Mouse (Mus musculus) myocyte (in vitro differentiated cells): Measurements from ENCODE around the gene T. TPM values are rescaled to one million over a fixed set of nuclear protein-coding genes. Genes with fewer than 3 reads are reported as not detected.

Experiments used
- H3K27me3 ChIP-seq: one replicate; pipeline ENCODE4 v1.6.1; 2011; ENCODE audit not compliant: control insufficient read depth, insufficient read depth, insufficient read length
- H3K36me3 ChIP-seq: one replicate; pipeline ENCODE4 v1.6.1; 2011; ENCODE audit not compliant: control insufficient read depth, insufficient read depth
- H3K4me2 ChIP-seq: one replicate; pipeline ENCODE4 v1.6.1; 2011; ENCODE audit warnings: low read depth, control low read depth
- H3K4me3 ChIP-seq: one replicate; pipeline ENCODE4 v1.5.1; 2011; ENCODE audit warnings: mild to moderate bottlenecking, control low read depth, moderate library complexity
- H3K79me2 ChIP-seq: one replicate; pipeline ENCODE4 v1.6.1; 2011; ENCODE audit not compliant: control insufficient read depth, insufficient read depth
- H3ac ChIP-seq: one replicate; pipeline ENCODE4 v1.6.1; 2011; ENCODE audit not compliant: control insufficient read depth, insufficient read length
- CEBPB ChIP-seq: IDR thresholded peaks from 2 replicates; pipeline ENCODE4 v1.6.1; 2011; ENCODE audit warnings: mild to moderate bottlenecking, moderate library complexity; ENCODE audit not compliant: poor library complexity, insufficient read depth, severe bottlenecking
- E2F4 ChIP-seq: IDR thresholded peaks from one replicate; pipeline ENCODE4 v1.6.1; 2011; ENCODE audit warnings: mild to moderate bottlenecking, control low read depth, moderate library complexity; ENCODE audit not compliant: insufficient read depth
- MAX ChIP-seq: IDR thresholded peaks from one replicate; pipeline ENCODE4 v1.6.1; 2011; ENCODE audit warnings: low read depth, mild to moderate bottlenecking, control low read depth
- MYOD1 ChIP-seq, 3 experiments: IDR thresholded peaks; one replicate each; pipeline ENCODE4 v1.6.1; 2011; ENCODE audit warnings: control low read depth in 2 of 3, low read depth in 2 of 3, mild to moderate bottlenecking in 2 of 3, moderate library complexity in 1 of 3; ENCODE audit not compliant: insufficient read length in 2 of 3, control insufficient read depth in 1 of 3
- MYOG ChIP-seq, 3 experiments: IDR thresholded peaks; one replicate each; pipeline ENCODE4 v1.6.1; 2011; ENCODE audit warnings: control low read depth in 2 of 3, low read depth in 2 of 3, mild to moderate bottlenecking in 2 of 3; ENCODE audit not compliant: insufficient read length in 2 of 3, control insufficient read depth in 1 of 3, insufficient read depth in 1 of 3
- POLR2A ChIP-seq: IDR thresholded peaks from one replicate; pipeline ENCODE4 v1.6.1; 2011; ENCODE audit warnings: low read depth, mild to moderate bottlenecking, control low read depth, moderate library complexity; ENCODE audit not compliant: insufficient read length
- POLR2AphosphoS2 ChIP-seq: IDR thresholded peaks from one replicate; pipeline ENCODE4 v1.6.1; 2011; ENCODE audit warnings: low read depth, control low read depth; ENCODE audit not compliant: insufficient read length
- REST ChIP-seq: IDR thresholded peaks from one replicate; pipeline ENCODE4 v1.6.1; 2011; ENCODE audit warnings: mild to moderate bottlenecking, control low read depth, moderate library complexity; ENCODE audit not compliant: insufficient read depth, insufficient read length
- SRF ChIP-seq: IDR thresholded peaks from one replicate; pipeline ENCODE4 v1.6.1; 2011; ENCODE audit warnings: low read depth; ENCODE audit not compliant: control insufficient read depth, insufficient read length
- TCF12 ChIP-seq: IDR thresholded peaks from one replicate; pipeline ENCODE4 v1.6.1; 2011; ENCODE audit warnings: mild to moderate bottlenecking, control low read depth; ENCODE audit not compliant: poor library complexity, insufficient read depth, severe bottlenecking
- TCF3 ChIP-seq: IDR thresholded peaks from one replicate; pipeline ENCODE4 v1.6.1; 2011; ENCODE audit warnings: low read depth, control low read depth; ENCODE audit not compliant: insufficient read length
- USF1 ChIP-seq: IDR thresholded peaks from one replicate; pipeline ENCODE4 v1.6.1; 2011; ENCODE audit warnings: low read depth, mild to moderate bottlenecking, control low read depth, moderate library complexity
- polyA plus RNA-seq: library from polyadenylated mRNA; unstranded; fragments of >200 nt; fragmentation: generic; extraction: Trizol; gene quantifications from one replicate; pipeline ENCODE4 v1.2.1, GENCODE M21; 2012; ENCODE audit warnings: missing spikeins

Gene T
- polyA plus RNA-seq, 1 experiment: 0.10 TPM

DNA sequence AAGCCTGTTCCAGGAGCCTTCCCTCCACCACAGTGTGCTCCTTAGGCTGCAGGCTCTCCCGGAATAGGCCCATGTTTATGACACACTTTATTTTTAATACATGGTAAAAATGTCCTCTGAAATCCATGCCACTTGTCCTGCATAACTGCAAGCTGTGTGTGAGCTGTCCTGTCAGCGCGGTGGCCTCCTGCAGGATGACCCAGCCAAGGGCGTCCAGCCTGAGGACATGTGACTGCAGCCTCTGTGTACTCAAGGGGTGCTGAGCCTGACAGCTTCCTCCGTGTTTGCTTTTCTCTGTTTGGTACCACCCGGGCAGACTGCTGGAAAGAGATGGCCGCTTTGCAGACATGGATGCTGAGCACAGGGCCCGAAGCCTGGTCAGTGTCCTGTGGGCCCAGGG lies 17.4 kb upstream of the T start:
- no peaks in the 10 kb centered on the region for H3K79me2 ChIP-seq
- no peaks in the 10 kb centered on the region for H3K36me3 ChIP-seq
- peaks cover 29% of the 10 kb centered on the region for H3K27me3 ChIP-seq
- H3K4me2 ChIP-seq: no peak overlapping the region
- TF ChIP-seq MYOG (IDR thresholded peaks at IDR 0.05; ENCODE audit: control insufficient read depth in 1 of 3, insufficient read depth in 1 of 3, insufficient read length in 2 of 3, low read depth in 2 of 3) (no peak), CEBPB (no peak), REST (no peak), SRF (no peak)
- H3K4me3 ChIP-seq: no peak overlapping the region
- no peak overlapping the region for H3ac ChIP-seq

DNA sequence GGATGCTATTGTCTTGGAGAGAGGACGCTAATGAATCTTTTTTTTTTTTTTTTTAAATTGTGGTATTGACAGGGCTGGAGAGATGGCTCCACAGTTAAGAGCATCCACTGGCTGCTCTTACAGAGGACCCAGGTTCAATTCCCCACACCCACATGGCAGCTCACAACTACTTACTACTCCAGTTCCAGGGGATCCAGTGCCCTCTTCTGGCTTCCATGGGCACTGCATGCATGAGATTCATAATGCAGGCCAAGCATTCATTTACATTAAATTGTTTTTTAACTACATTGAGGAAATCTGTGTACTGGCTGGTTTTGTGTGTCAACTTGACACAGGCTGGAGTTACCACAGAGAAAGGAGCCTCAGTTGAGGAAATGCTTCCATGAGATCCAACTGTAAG lies 13.5 kb upstream of the T start:
- H3K4me2 ChIP-seq: no peak overlapping the region
- no peaks in the 10 kb centered on the region for H3K36me3 ChIP-seq
- TF ChIP-seq CEBPB: no peak
- TF ChIP-seq E2F4: no peak
- no peak for TF ChIP-seq SRF
- no peak for TF ChIP-seq TCF3
- TF ChIP-seq REST: no peak
- TF ChIP-seq POLR2A: no peak
- TF ChIP-seq USF1: no peak
- TF ChIP-seq MAX: no peak
- no peak for TF ChIP-seq TCF12
- TF ChIP-seq MYOG (IDR thresholded peaks at IDR 0.05; ENCODE audit: control insufficient read depth in 1 of 3, insufficient read depth in 1 of 3, insufficient read length in 2 of 3, low read depth in 2 of 3): no peak
- no peak for TF ChIP-seq POLR2AphosphoS2
- TF ChIP-seq MYOD1 (IDR thresholded peaks at IDR 0.05; ENCODE audit: control insufficient read depth in 1 of 3, insufficient read length in 2 of 3, low read depth in 2 of 3): no peak

DNA sequence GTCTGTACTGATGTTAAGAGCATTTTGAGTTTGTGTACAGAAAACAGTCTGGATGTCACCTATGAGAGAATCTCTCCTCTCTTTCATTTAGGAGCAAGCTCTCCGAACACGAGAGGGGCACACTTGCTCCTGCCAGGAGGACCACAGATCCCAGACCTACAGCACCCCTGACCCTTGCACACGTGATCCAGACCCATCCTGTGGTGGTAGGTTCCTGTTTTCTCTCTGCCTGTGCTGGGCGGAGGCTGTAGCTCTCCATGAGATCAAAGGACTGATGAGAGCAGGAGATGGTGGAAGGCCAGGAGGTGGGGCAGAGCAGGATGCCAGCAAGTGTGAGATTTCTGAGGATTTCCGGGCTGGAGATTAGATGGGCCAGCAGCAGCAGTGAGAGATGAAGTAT lies 12.7 kb upstream of the T start:
- Histone ChIP-seq H3K4me3 (no peak overlapping the region), H3K79me2 (no peaks in the 10 kb centered on the region), H3K4me2 (no peak overlapping the region), H3ac (no peak overlapping the region), H3K27me3 (peaks cover 9% of the 10 kb centered on the region), H3K36me3 (no peaks in the 10 kb centered on the region)
- TF ChIP-seq TCF12: no peak
- no peak for TF ChIP-seq USF1
- no peak for TF ChIP-seq MYOG (IDR thresholded peaks at IDR 0.05; ENCODE audit: control insufficient read depth in 1 of 3, insufficient read depth in 1 of 3, insufficient read length in 2 of 3, low read depth in 2 of 3)
- TF ChIP-seq SRF: no peak
- TF ChIP-seq CEBPB: no peak
- TF ChIP-seq MYOD1 (IDR thresholded peaks at IDR 0.05; ENCODE audit: control insufficient read depth in 1 of 3, insufficient read length in 2 of 3, low read depth in 2 of 3): no peak
- TF ChIP-seq REST: no peak
- no peak for TF ChIP-seq MAX
- no peak for TF ChIP-seq POLR2AphosphoS2
- no peak for TF ChIP-seq POLR2A
- TF ChIP-seq TCF3: no peak
- no peak for TF ChIP-seq E2F4

More for the DNA sequence above, 13.5 kb upstream of the T start:
- H3ac ChIP-seq: no peak overlapping the region
- no peaks in the 10 kb centered on the region for H3K79me2 ChIP-seq
- H3K27me3 ChIP-seq: peaks cover 12% of the 10 kb centered on the region
- H3K4me3 ChIP-seq: no peak overlapping the region

GRCm38 (mm10) chr17:8423283-8423682 lies 10.9 kb upstream of the T start:
- H3K79me2 ChIP-seq: no peaks in the 10 kb centered on the region
- H3K36me3 ChIP-seq: no peaks in the 10 kb centered on the region
- H3K4me3 ChIP-seq: no peak overlapping the region
- H3K4me2 ChIP-seq: no peak overlapping the region
- H3K27me3 ChIP-seq: peaks cover 16% of the 10 kb centered on the region
- no peak overlapping the region for H3ac ChIP-seq
- no peak for TF ChIP-seq POLR2A

DNA sequence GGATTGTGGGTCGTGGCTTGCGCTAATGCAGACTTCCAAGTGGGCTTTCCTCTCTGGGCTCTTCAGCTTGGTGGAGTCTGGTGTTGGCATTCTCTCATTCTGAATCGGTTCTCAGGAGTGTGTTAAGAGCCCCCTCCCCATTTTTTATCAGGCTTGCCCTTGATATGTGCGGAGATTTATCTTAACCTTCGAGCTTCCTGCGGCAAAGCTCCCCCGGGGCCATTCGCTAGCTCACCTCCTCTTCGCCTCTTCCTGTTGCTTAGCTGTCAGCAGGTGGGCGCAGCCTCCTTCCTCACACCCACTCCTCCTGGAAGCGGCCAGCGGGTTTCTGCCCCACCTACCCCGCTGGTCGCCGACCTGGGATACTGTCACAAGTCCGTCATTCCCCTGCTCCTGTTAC lies 4.8 kb upstream of the T start:
- H3K36me3 ChIP-seq: no peaks in the 10 kb centered on the region
- no peaks in the 10 kb centered on the region for H3K79me2 ChIP-seq
- TF ChIP-seq SRF: no peak
- no peak overlapping the region for H3K4me3 ChIP-seq
- peaks cover 61% of the 10 kb centered on the region for H3K27me3 ChIP-seq
- no peak overlapping the region for H3ac ChIP-seq
- H3K4me2 ChIP-seq: no peak overlapping the region

DNA sequence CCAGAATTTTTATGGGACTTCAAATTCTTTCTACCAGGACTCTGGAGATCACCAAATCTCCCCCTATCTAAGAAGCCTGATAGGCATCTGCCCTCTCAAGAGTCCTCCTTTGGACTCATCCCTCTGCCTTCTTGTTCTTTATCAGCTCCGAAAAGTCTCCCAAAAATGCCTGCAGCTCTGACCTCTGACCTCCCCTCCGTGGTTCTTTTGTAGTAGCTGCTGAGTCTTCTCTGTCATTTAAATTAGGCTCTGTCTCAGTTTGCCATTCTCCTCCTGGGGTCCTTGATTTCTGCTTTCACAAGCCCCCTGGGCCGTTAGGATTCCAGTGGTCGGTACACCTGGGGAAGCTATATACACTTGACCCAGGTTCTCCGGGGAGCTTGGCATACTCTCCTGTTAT lies 4.3 kb upstream of the T start:
- Histone ChIP-seq H3K4me2 (no peak overlapping the region), H3ac (no peak overlapping the region), H3K79me2 (no peaks in the 10 kb centered on the region), H3K27me3 (peaks cover 65% of the 10 kb centered on the region), H3K36me3 (no peaks in the 10 kb centered on the region), H3K4me3 (no peak overlapping the region)
- TF ChIP-seq REST: no peak
- no peak for TF ChIP-seq CEBPB
- no peak for TF ChIP-seq MAX
- TF ChIP-seq MYOG (IDR thresholded peaks at IDR 0.05; ENCODE audit: control insufficient read depth in 1 of 3, insufficient read depth in 1 of 3, insufficient read length in 2 of 3, low read depth in 2 of 3): no peak
- TF ChIP-seq MYOD1 (IDR thresholded peaks at IDR 0.05; ENCODE audit: control insufficient read depth in 1 of 3, insufficient read length in 2 of 3, low read depth in 2 of 3): no peak
- TF ChIP-seq POLR2AphosphoS2: no peak
- no peak for TF ChIP-seq SRF
- no peak for TF ChIP-seq TCF12
- no peak for TF ChIP-seq TCF3
- no peak for TF ChIP-seq POLR2A
- no peak for TF ChIP-seq USF1
- TF ChIP-seq E2F4: no peak
